ENCODE assay signal across 28 mouse cellular contexts in the genomic region with DNA sequence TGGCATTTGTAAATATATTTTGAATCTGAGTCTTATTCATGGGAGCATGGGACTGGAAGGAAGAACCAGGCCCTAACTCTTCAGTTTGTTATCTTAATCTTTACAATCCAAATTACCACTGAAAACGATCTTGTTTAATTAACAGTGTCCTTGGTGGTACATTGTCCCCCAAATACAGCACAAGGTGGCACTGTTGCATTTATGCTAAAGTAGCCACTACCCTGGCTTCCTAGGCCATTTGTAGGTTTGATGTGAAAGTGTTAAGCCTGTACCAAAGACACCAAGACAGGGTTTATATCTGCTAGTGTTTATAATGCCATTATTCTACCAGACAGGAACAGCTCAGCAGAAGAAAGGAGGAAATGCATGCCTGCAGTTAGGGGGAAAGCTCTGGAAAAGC.
DNase-seq lines count a peak whose midpoint lies in the region; ATAC-seq and TF ChIP-seq lines count a peak whose summit lies in the region.
"Had no signal": no experiment of that assay in that cellular context is flagged by ENCODE, and none has a peak within 500 bp of the region (broad histone marks: within the 10 kb centered on the region; RNA-seq: fewer than 3 reads in every experiment).

No protein-coding gene starts in this region.

- H3K36me3 ChIP-seq in liver, embryonic 14.5 days (replicated peaks; ENCODE audit: control insufficient read depth, insufficient read depth, low read depth): no peaks in the 10 kb centered on the region
- H3K36me3 ChIP-seq: embryonic facial prominence, embryonic 15.5 days; heart, embryonic 12.5 days; hindbrain, embryonic 13.5 days; limb, embryonic 13.5 days; liver, embryonic 15.5 days had no signal

- no peak for ATAC-seq in liver, embryonic 14.5 days (ENCODE audit: insufficient read depth)
- ATAC-seq: forebrain, embryonic 16.5 days; inflammation-experienced regulatory T-cells, adult 6 months had no signal

- H3K4me3 ChIP-seq in liver, embryonic 14.5 days (ENCODE audit: insufficient read depth in 1 of 2, low read depth in 2 of 2, low read length in 2 of 2): no peak overlapping the region
- H3K4me3 ChIP-seq: embryonic facial prominence, embryonic 15.5 days; heart, embryonic 12.5 days; hindbrain, embryonic 13.5 days; layer of hippocampus, adult 2 months; limb, embryonic 13.5 days; liver, embryonic 15.5 days had no signal

- H3K4me1 ChIP-seq in liver, embryonic 14.5 days (replicated peaks; ENCODE audit: control insufficient read depth in 2 of 2, insufficient read depth in 2 of 2, low read length in 1 of 2): no peaks in the 10 kb centered on the region
- H3K4me1 ChIP-seq: embryonic facial prominence, embryonic 15.5 days; heart, embryonic 12.5 days; hindbrain, embryonic 13.5 days; limb, embryonic 13.5 days; liver, embryonic 15.5 days had no signal

- DNase-seq in embryo, embryonic 10 days (ENCODE audit: low spot score): peak; percentile 9
- DNase-seq in embryo, embryonic 10.5 days (ENCODE audit: low spot score): no peak
- DNase-seq in liver, embryonic 14.5 days (ENCODE audit: low read depth in 3 of 3, low spot score in 3 of 3): no peak
- DNase-seq in liver (no peak), ES-CJ7 (ENCODE audit: low read depth, low spot score) (peak; percentile 17)
- peak; percentile 21 for DNase-seq in induced T-regulatory cell, adult 2 months (ENCODE audit: low read depth)
- no peak for DNase-seq in cerebellum, postnatal 10 days
- no peak for DNase-seq in adrenal gland, postnatal 4 days (ENCODE audit: low spot score in 2 of 2)
- DNase-seq: adrenal gland, adult 2 months; cerebellum, adult 11-12 months; cerebellum, postnatal 25 days; gastrocnemius, postnatal 10 days; heart, postnatal 14 days; kidney, adult 9 months; kidney, postnatal 25 days; layer of hippocampus, postnatal 36 days; lung, postnatal 14 days; right cerebral cortex, postnatal 4 days; thymus, adult 18-20 months; thymus, postnatal 36 days had no signal

- WGBS in liver, embryonic 14.5 days (ENCODE audit: insufficient replicate concordance): 16% methylated on average over 1 of the region's 1 CpGs

- no peaks in the 10 kb centered on the region for H3K27me3 ChIP-seq in liver, embryonic 14.5 days (ENCODE audit: control insufficient read depth, insufficient read depth, low read length)
- H3K27me3 ChIP-seq: embryonic facial prominence, embryonic 15.5 days; heart, embryonic 12.5 days; hindbrain, embryonic 13.5 days; limb, embryonic 13.5 days; liver, embryonic 15.5 days had no signal

- H3K9ac ChIP-seq in liver, embryonic 14.5 days (replicated peaks): no peak overlapping the region
- H3K9ac ChIP-seq: embryonic facial prominence, embryonic 15.5 days; heart, embryonic 12.5 days; hindbrain, embryonic 13.5 days; limb, embryonic 13.5 days; liver, embryonic 15.5 days had no signal

- no peaks in the 10 kb centered on the region for H3K9me3 ChIP-seq in liver, embryonic 14.5 days (ENCODE audit: control insufficient read depth, low read length)
- H3K9me3 ChIP-seq: embryonic facial prominence, embryonic 15.5 days; heart, embryonic 12.5 days; hindbrain, embryonic 13.5 days; limb, embryonic 13.5 days; liver, embryonic 15.5 days had no signal

- TF ChIP-seq EP300 in liver, embryonic 14.5 days (IDR thresholded peaks at IDR 0.05; ENCODE audit: low read depth): no peak

- no peak overlapping the region for H3K27ac ChIP-seq in liver, embryonic 14.5 days
- H3K27ac ChIP-seq: embryonic facial prominence, embryonic 15.5 days; hindbrain, embryonic 13.5 days; layer of hippocampus, adult 2 months; limb, embryonic 13.5 days; liver, embryonic 15.5 days had no signal

- H3K4me2 ChIP-seq in liver, embryonic 14.5 days (ENCODE audit: low read depth): no peak overlapping the region
- H3K4me2 ChIP-seq: embryonic facial prominence, embryonic 15.5 days; heart, embryonic 12.5 days; hindbrain, embryonic 13.5 days; limb, embryonic 13.5 days; liver, embryonic 15.5 days had no signal

- peak; percentile 15; the same call in 1 of the 2 replicates for TF ChIP-seq CTCF in liver, embryonic 14.5 days (IDR thresholded peaks at IDR 0.05; ENCODE audit: low read depth)

Comparison
In these comparisons a context has a peak if more than half of its experiments do, and no peak if none do; other contexts are left out.
1. DNase-seq: peak in embryo, embryonic 10 days (single experiment), ES-CJ7 (single experiment) and induced T-regulatory cell, adult 2 months (single experiment); none in embryo, embryonic 10.5 days (single experiment), liver, embryonic 14.5 days (0 of 3), liver (single experiment), cerebellum, postnatal 10 days (0 of 2) and adrenal gland, postnatal 4 days (0 of 2).